Mouse (Mus musculus) liver, embryonic 16.5 days (tissue): Measurements from ENCODE around the gene Cenpv. TPM values are rescaled to one million over a fixed set of nuclear protein-coding genes. Genes with fewer than 3 reads are reported as not detected.

Source experiments
- ATAC-seq: fragments of 200-750 bp; cut with Nextera tagmentation; 2 replicates; pipeline ENCODE4 v1.8.0; 2017; ENCODE audit warnings: low read depth, mild to moderate bottlenecking, moderate number of reproducible peaks, moderate library complexity
- H3K27ac ChIP-seq: fragments of 300-500 bp; sonication (generic); 2 replicates; pipeline ENCODE4 v1.5.1; 2014; ENCODE audit warnings: mild to moderate bottlenecking, low read length
- H3K27me3 ChIP-seq: fragments of 300-500 bp; sonication (generic); 2 replicates; pipeline ENCODE4 v1.6.1; 2014; ENCODE audit warnings: low read depth, low read length, mixed read lengths; ENCODE audit not compliant: control insufficient read depth, insufficient read depth
- H3K36me3 ChIP-seq: fragments of 300-500 bp; sonication (generic); 2 replicates; pipeline ENCODE4 v1.6.1; 2014; ENCODE audit warnings: mild to moderate bottlenecking; ENCODE audit not compliant: control insufficient read depth, insufficient read depth
- H3K4me1 ChIP-seq: fragments of 300-500 bp; sonication (generic); 2 replicates; pipeline ENCODE4 v1.6.1; 2014; ENCODE audit warnings: low read depth, low read length, mixed read lengths; ENCODE audit not compliant: control insufficient read depth
- H3K4me2 ChIP-seq: fragments of 300-500 bp; sonication (generic); 2 replicates; pipeline ENCODE4 v1.6.1; 2014; ENCODE audit warnings: low read depth, low read length, mixed read lengths
- H3K4me3 ChIP-seq: fragments of 300-500 bp; sonication (generic); 2 replicates; pipeline ENCODE4 v1.5.1; 2014; ENCODE audit warnings: low read depth, mild to moderate bottlenecking, low read length
- H3K9ac ChIP-seq: fragments of 300-500 bp; sonication (generic); 2 replicates; pipeline ENCODE4 v1.6.1; 2014; ENCODE audit warnings: low read depth, low read length
- H3K9me3 ChIP-seq: fragments of 300-500 bp; sonication (generic); replicated peaks from 2 replicates; pipeline ENCODE4 v1.6.1; 2016; ENCODE audit warnings: low read length; ENCODE audit not compliant: control insufficient read depth
- WGBS: fragments of 180-500 bp; shearing (Covaris S2); extraction: QIAGEN DNeasy Blood & Tissue Kit; methylation state at CpG from one replicate; pipeline ENCODE4 v1.1.7; 2014; ENCODE audit not compliant: insufficient replicate concordance; 5-methylcytosine and 5-hydroxymethylcytosine counted together
- polyA plus RNA-seq: library from polyadenylated mRNA; unstranded; fragments of >200 nt; fragmentation: Nextera tagmentation; extraction: Ambion mirVana; gene quantifications from 2 replicates; pipeline ENCODE4 v1.2.1, GENCODE M21; 2015

Gene Cenpv
- polyA plus RNA-seq, 1 experiment from 2014 or later: 7.2 TPM

- 68% methylated on average over 5 of the region's 5 CpGs for WGBS
- Histone ChIP-seq H3K36me3 (no peaks in the 10 kb centered on the region), H3K27me3 (no peaks in the 10 kb centered on the region), H3K9ac (no peak overlapping the region), H3K27ac (no peak overlapping the region), H3K4me2 (no peak overlapping the region), H3K4me1 (no peaks in the 10 kb centered on the region), H3K4me3 (no peak overlapping the region), H3K9me3 (no peaks in the 10 kb centered on the region)
- no peak for ATAC-seq
Measured at GRCm38 (mm10) chr11:62479581-62479980, 59.5 kb downstream of the Cenpv start.

- Histone ChIP-seq H3K36me3 (no peaks in the 10 kb centered on the region), H3K4me2 (no peak overlapping the region), H3K4me3 (no peak overlapping the region), H3K9me3 (no peaks in the 10 kb centered on the region), H3K27ac (no peak overlapping the region), H3K9ac (no peak overlapping the region), H3K27me3 (no peaks in the 10 kb centered on the region), H3K4me1 (no peaks in the 10 kb centered on the region)
- WGBS: 39% methylated on average over 6 of the region's 6 CpGs
- ATAC-seq: no peak
Measured at GRCm38 (mm10) chr11:62478931-62479330, 60.1 kb downstream of the Cenpv start.

- H3K9me3 ChIP-seq: no peaks in the 10 kb centered on the region
- no peak overlapping the region for H3K4me2 ChIP-seq
- no peak overlapping the region for H3K9ac ChIP-seq
- no peaks in the 10 kb centered on the region for H3K36me3 ChIP-seq
- no peak overlapping the region for H3K27ac ChIP-seq
- no peak overlapping the region for H3K4me3 ChIP-seq
- H3K27me3 ChIP-seq: no peaks in the 10 kb centered on the region
- 80% methylated on average over 4 of the region's 4 CpGs for WGBS
- no peaks in the 10 kb centered on the region for H3K4me1 ChIP-seq
- ATAC-seq: no peak
Measured at GRCm38 (mm10) chr11:62476156-62476555, 62.9 kb downstream of the Cenpv start.

Other genes starting within 250 kb of the Cenpv start
- 3.0 and 3.5 TPM in 2 replicates for gene Pigl, start 80.8 kb downstream of the Cenpv start, polyA plus RNA-seq
- gene Ncor1, start 80.7 kb downstream of the Cenpv start, polyA plus RNA-seq: 18.4 and 22.7 TPM in 2 replicates
- gene Ubb, start 11.9 kb upstream of the Cenpv start, polyA plus RNA-seq: 1,628 and 1,645 TPM in 2 replicates
- gene Trpv2, start 35.2 kb upstream of the Cenpv start, polyA plus RNA-seq: 5.0 and 5.7 TPM in 2 replicates
- 0.72 and 1.0 TPM in 2 replicates for gene Lrrc75a, start 109.3 kb upstream of the Cenpv start, polyA plus RNA-seq
- 6.9 and 9.0 TPM in 2 replicates for gene Mmgt2, start 109.4 kb upstream of the Cenpv start, polyA plus RNA-seq
- gene Zfp287, start 192.6 kb upstream of the Cenpv start, polyA plus RNA-seq: 0.60 and 0.68 TPM in 2 replicates
- not detected in 2 replicates for gene Gm10428, start 213.8 kb upstream of the Cenpv start, polyA plus RNA-seq